Mouse (Mus musculus) layer of hippocampus, adult 2 months (tissue): Measurements from ENCODE around the gene Chd1l. TPM values are rescaled to one million over a fixed set of nuclear protein-coding genes. Genes with fewer than 3 reads are reported as not detected.

ENCODE experiments used
- DNase-seq, 2 experiments: peaks; one replicate each; pipeline ENCODE4 v3.0.0; 2022; ENCODE audit warnings: low spot score in 2 of 2
- H3K27ac ChIP-seq: fragments of 200-600 bp; 2 replicates; pipeline ENCODE4 v1.8.1; 2022
- H3K4me3 ChIP-seq: fragments of 200-600 bp; 2 replicates; pipeline ENCODE4 v1.8.1; 2022; ENCODE audit warnings: mild to moderate bottlenecking
- CTCF ChIP-seq: fragments of 200-600 bp; conservative IDR thresholded peaks from 2 replicates; pipeline ENCODE4 v1.8.1; 2022; ENCODE audit warnings: antibody characterized with exemption, mild to moderate bottlenecking, moderate library complexity
- long read RNA-seq, 2 experiments: library from polyadenylated mRNA; stranded (forward); transcript quantifications; one replicate each; pipeline ENCODE4 v2.0.0; 2021; ENCODE audit warnings: borderline mapping rate in 2 of 2
- total RNA-seq, 2 experiments: library from RNA; stranded (reverse); gene quantifications; 2 replicates each; pipeline ENCODE4 v1.2.3; 2021

The Chd1l gene
- 10 to 100 TPM; 10.7 to 12.1 TPM for total RNA-seq
- long read RNA-seq, experiment 1, partial matches to known transcripts, result 5 of 22 reads
- long read RNA-seq, experiment 1, other reads (novel, unspliced or antisense), result 13 of 22 reads
- long read RNA-seq, experiment 2, partial matches to known transcripts, result 1 of 14 reads
- long read RNA-seq, experiment 2, other reads (novel, unspliced or antisense), result 9 of 14 reads

GRCm38 (mm10) chr3:97609845-97610410, at the start of gene Chd1l:
TSS of gene Chd1l (minus strand) at chr3:97610203.
- Histone ChIP-seq H3K4me3 (peak within 1 kb of the TSS; percentile 91), H3K27ac (peak within 1 kb of the TSS; percentile 100)
- peak; percentile 98; the same call in 1 of the 2 replicates for TF ChIP-seq CTCF
- DNase-seq, result peak; percentile 85 to 93

DNA sequence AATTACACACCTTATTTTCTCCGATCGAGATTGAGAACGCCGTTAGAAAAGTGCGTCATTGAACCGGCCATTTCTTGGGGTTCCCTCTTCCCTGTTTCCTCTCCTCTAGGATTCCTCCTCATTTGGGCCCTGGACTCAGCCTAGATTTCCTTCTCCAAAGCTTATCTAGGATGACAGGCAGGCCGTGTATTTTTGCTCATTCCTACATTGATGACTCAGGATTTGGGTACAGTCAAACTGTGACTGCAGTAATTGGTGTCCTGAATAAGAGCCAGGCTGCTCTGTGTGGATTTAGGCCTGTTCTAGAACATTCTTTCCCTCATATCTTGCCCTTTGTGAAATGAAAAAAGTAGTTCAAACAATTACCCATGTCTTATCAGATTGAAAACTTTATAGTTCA, 49.7 kb upstream of the Chd1l start:
- H3K4me3 ChIP-seq, result peak overlapping the region; percentile 93
- TF ChIP-seq CTCF, result no peak
- H3K27ac ChIP-seq, result peak overlapping the region; percentile 90; the same call in 1 of the 2 replicates
- no peak for DNase-seq

DNA sequence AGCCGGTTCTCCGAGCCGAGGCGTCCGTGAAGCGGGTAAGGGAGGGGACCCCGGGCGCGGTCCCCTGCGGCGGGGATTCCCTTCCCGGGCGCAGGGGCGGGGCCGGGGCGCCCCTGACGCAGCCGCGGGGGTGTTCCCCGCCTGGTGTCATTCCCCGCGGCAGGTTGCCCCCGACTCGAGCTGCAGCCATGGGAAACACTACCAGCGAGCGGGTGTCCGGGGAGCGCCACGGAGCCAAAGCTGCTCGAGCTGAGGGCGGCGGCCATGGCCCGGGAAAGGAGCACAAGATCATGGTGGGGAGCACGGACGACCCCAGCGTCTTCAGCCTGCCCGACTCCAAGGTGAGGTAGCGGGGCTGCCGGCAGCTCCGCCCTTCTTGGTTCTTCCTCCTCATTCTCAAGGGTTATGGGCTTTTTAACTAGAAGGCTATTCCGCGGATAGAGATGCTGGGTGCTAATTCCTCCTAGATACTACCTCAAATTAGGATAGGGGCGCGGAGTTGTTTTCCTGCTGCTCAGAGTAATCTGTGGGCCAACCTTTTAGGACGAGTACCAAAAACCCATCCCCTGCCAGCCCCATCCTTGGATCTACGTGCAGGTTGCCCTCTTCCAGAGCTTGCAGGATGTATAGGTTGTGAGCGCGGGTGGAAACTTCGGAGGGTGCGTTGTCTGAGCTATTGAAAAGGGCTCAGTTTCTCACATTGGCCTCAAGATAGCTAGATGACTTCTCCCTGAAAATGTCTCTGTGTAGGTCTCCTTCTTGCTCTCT, 48.6 kb upstream of the Chd1l start:
- H3K4me3 ChIP-seq, result peak overlapping the region; percentile 93
- no peak for TF ChIP-seq CTCF
- H3K27ac ChIP-seq, result peak overlapping the region; percentile 90
- peak in 1 of 2 experiments; percentile 75 for DNase-seq

DNA sequence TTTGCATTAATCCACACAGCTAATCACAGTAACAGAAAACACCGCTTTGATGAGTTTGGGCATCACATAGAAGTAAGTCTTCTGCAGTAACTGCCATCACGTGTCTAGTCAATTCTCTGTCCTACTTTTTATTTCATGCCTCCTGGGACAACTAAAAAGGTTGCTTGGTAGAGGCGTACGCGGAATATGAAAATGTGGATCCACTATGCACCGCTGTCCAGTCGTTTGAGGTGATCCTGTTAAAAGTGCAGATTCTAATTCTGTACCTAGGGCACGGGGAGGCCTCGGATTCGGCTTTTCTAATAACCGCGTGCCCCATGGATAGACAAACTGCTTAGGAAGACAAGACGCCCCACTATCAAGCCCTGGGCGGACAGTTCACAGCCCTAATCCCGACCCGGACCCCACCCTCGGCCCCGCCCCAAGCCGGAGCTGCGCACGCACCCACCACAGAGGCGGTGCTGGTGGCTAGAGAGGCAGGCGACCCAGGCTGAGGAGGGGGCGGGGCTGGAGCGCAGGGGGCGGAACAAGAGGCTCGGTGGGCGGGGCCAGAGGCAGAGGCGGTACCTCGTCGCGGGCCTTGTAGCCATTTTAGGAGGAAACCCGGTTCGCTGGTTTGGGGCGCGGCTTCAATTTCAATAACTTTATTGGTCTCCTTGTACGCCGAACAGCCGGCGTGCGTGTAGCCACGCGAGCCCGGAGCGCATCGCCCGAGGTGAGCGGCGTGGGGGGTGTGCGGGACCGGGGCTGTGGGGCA, 47.8 kb upstream of the Chd1l start, which contains the start of gene Prkab2:
Gene Prkab2 (plus strand): TSS at position 539 of the 757 bp plus-strand sequence.
- no peak for TF ChIP-seq CTCF
- Histone ChIP-seq H3K27ac (peak within 1 kb of the TSS; percentile 90), H3K4me3 (peak within 1 kb of the TSS; percentile 93)
- peak; percentile 98 to 99 for DNase-seq

- H3K27ac ChIP-seq, result no peak overlapping the region
- H3K4me3 ChIP-seq, result no peak overlapping the region
- DNase-seq, result no peak
- TF ChIP-seq CTCF, result peak; percentile 70
Observed at GRCm38 (mm10) chr3:97654901-97655300, 44.9 kb upstream of the Chd1l start.

- TF ChIP-seq CTCF, result no peak
Observed at GRCm38 (mm10) chr3:97653781-97654180, 43.8 kb upstream of the Chd1l start.

GRCm38 (mm10) chr3:97651604-97652003, 41.6 kb upstream of the Chd1l start:
- no peak for TF ChIP-seq CTCF
- no peak for DNase-seq
- Histone ChIP-seq H3K27ac (no peak overlapping the region), H3K4me3 (no peak overlapping the region)

More at GRCm38 (mm10) chr3:97653781-97654180, 43.8 kb upstream of the Chd1l start:
- no peak for DNase-seq
- Histone ChIP-seq H3K4me3 (no peak overlapping the region), H3K27ac (no peak overlapping the region)

- no peak for DNase-seq
- 0 out of 2 replicates have a peak overlapping the region, but pooled peaks have one; percentile 62 for H3K27ac ChIP-seq
- no peak for TF ChIP-seq CTCF
Observed at GRCm38 (mm10) chr3:97649469-97649868, 39.5 kb upstream of the Chd1l start.

GRCm38 (mm10) chr3:97649022-97649421, 39.0 kb upstream of the Chd1l start:
- no peak for DNase-seq
- Histone ChIP-seq H3K4me3 (no peak overlapping the region), H3K27ac (0 out of 2 replicates have a peak overlapping the region, but pooled peaks have one; percentile 62)
- no peak for TF ChIP-seq CTCF

More at GRCm38 (mm10) chr3:97649469-97649868, 39.5 kb upstream of the Chd1l start:
- no peak overlapping the region for H3K4me3 ChIP-seq

DNA sequence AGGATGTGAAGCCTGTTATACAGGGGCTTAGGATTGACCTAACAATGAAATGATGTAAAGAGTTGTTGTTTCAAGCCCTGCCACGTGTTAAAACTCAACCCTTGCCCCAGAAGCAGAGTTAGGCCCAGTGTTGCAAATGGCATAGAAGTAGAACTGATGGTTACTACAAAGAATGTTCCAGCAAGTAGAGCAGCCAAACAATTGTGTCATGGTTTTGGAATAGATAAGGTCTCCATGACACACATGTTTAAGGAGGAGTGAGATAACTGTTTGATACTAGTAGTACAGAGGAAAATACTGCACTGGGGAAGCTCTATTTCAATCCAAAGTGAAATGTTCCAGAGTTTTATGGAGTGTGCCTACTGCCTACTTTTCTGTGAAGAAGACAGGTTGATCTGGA, 38.5 kb upstream of the Chd1l start:
- peak overlapping the region; percentile 62; the same call in 1 of the 2 replicates for H3K27ac ChIP-seq
- no peak overlapping the region for H3K4me3 ChIP-seq
- TF ChIP-seq CTCF, result no peak
- no peak for DNase-seq

- Histone ChIP-seq H3K27ac (no peak overlapping the region), H3K4me3 (no peak overlapping the region)
- TF ChIP-seq CTCF, result no peak
- DNase-seq, result no peak
Observed at GRCm38 (mm10) chr3:97642001-97642400, 32.0 kb upstream of the Chd1l start.

- no peak for DNase-seq
- TF ChIP-seq CTCF, result no peak
- H3K27ac ChIP-seq, result no peak overlapping the region
- no peak overlapping the region for H3K4me3 ChIP-seq
Observed at GRCm38 (mm10) chr3:97641396-97641795, 31.4 kb upstream of the Chd1l start.
